Mouse (Mus musculus) kidney, adult 2 months (tissue): ENCODE results near the gene Krt77. TPM values are rescaled to one million over a fixed set of nuclear protein-coding genes. Genes with fewer than 3 reads are reported as not detected.

Experiments
- DNase-seq: peaks from one replicate; pipeline ENCODE4 v3.0.0; 2021
- H3K27ac ChIP-seq: fragments of 200-500 bp; 2 replicates; pipeline ENCODE4 v1.5.1; 2012; ENCODE audit warnings: low read depth, low read length, control low read depth, inconsistent platforms; ENCODE audit not compliant: insufficient read depth
- H3K27me3 ChIP-seq: fragments of 200-500 bp; replicated peaks from 2 replicates; pipeline ENCODE4 v1.6.1; 2012; ENCODE audit warnings: mild to moderate bottlenecking, moderate library complexity, low read length, inconsistent platforms; ENCODE audit not compliant: control insufficient read depth, insufficient read depth
- H3K36me3 ChIP-seq: fragments of 200-500 bp; 2 replicates; pipeline ENCODE4 v1.6.1; 2012; ENCODE audit warnings: mild to moderate bottlenecking, moderate library complexity, low read length, inconsistent platforms; ENCODE audit not compliant: control insufficient read depth, insufficient read depth
- H3K4me1 ChIP-seq: fragments of 200-500 bp; 2 replicates; pipeline ENCODE4 v1.6.1; 2011; ENCODE audit warnings: low read length; ENCODE audit not compliant: control insufficient read depth, insufficient read depth
- H3K4me3 ChIP-seq: fragments of 200-500 bp; 2 replicates; pipeline ENCODE4 v1.5.1; 2011; ENCODE audit warnings: mild to moderate bottlenecking, low read depth, low read length, control low read depth; ENCODE audit not compliant: insufficient read depth
- CTCF ChIP-seq: fragments of 200-500 bp; conservative IDR thresholded peaks from 2 replicates; pipeline ENCODE4 v1.5.1; 2011; ENCODE audit warnings: low read depth, mild to moderate bottlenecking, control low read depth, low read length, moderate library complexity, mixed read lengths; ENCODE audit not compliant: insufficient read depth, insufficient read length
- POLR2A ChIP-seq: fragments of 200-500 bp; IDR thresholded peaks from one replicate; pipeline ENCODE4 v1.6.1; 2011; ENCODE audit warnings: low read depth, low read length, control low read depth
- WGBS: fragments of 180-500 bp; shearing (Covaris S2); methylation state at CpG from one replicate; pipeline ENCODE4 v1.1.7; 2018; 5-methylcytosine and 5-hydroxymethylcytosine counted together
- polyA plus RNA-seq: library from polyadenylated mRNA; depleted of rRNA; stranded (reverse); fragments of >200 nt; gene quantifications from 2 replicates; pipeline ENCODE4 v1.2.3, GENCODE M21; 2012; rRNA removed

Krt77 gene
- polyA plus RNA-seq, 1 experiment: not detected

- no peaks in the 10 kb centered on the region; the same call in none of the 2 replicates for H3K27me3 ChIP-seq
- DNase-seq: no peak
- TF ChIP-seq CTCF (no peak), POLR2A (no peak)
- no peak overlapping the region for H3K4me3 ChIP-seq
- no peaks in the 10 kb centered on the region for H3K36me3 ChIP-seq
- 26% methylated on average over 6 of the region's 6 CpGs for WGBS
- H3K4me1 ChIP-seq: no peaks in the 10 kb centered on the region
- H3K27ac ChIP-seq: no peak overlapping the region
These were observed 36.4 kb downstream of the Krt77 start for GRCm38 (mm10) chr15:101833131-101833530.

GRCm38 (mm10) chr15:101829441-101829840 is 40.1 kb downstream of the Krt77 start:
- Histone ChIP-seq H3K27me3 (no peaks in the 10 kb centered on the region), H3K27ac (no peak overlapping the region), H3K4me1 (no peaks in the 10 kb centered on the region), H3K36me3 (no peaks in the 10 kb centered on the region), H3K4me3 (no peak overlapping the region)
- no peak for DNase-seq
- WGBS: 80% methylated on average over 5 of the region's 5 CpGs
- TF ChIP-seq POLR2A: no peak
- TF ChIP-seq CTCF: no peak

- no peak for DNase-seq
- H3K27ac ChIP-seq: no peak overlapping the region
- no peaks in the 10 kb centered on the region; the same call in 1 of the 2 replicates for H3K27me3 ChIP-seq
- H3K36me3 ChIP-seq: no peaks in the 10 kb centered on the region
- WGBS: 28% methylated on average over 3 of the region's 3 CpGs
- H3K4me3 ChIP-seq: no peak overlapping the region
- no peak for TF ChIP-seq POLR2A
- TF ChIP-seq CTCF: no peak
- no peaks in the 10 kb centered on the region for H3K4me1 ChIP-seq
These were observed 47.7 kb downstream of the Krt77 start for GRCm38 (mm10) chr15:101821786-101822185.

GRCm38 (mm10) chr15:101817875-101818274 is 51.6 kb downstream of the Krt77 start, which contains the start of gene Krt2:
TSS of gene Krt2 (minus strand) at chr15:101818169.
- no peaks in the 10 kb centered on the region for H3K36me3 ChIP-seq
- H3K4me1 ChIP-seq: no peaks in the 10 kb centered on the region
- no peak within 1 kb of the TSS for H3K27ac ChIP-seq
- TF ChIP-seq POLR2A: no peak
- TF ChIP-seq CTCF: no peak
- H3K27me3 ChIP-seq: no peaks in the 10 kb centered on the region; the same call in 1 of the 2 replicates
- 80% methylated on average over 16 of the region's 16 CpGs for WGBS
- no peak for DNase-seq
- H3K4me3 ChIP-seq: no peak within 1 kb of the TSS

Other genes starting within 250 kb of the Krt77 start
- gene Gm5414, start 241.5 kb downstream of the Krt77 start, polyA plus RNA-seq: not detected in 2 replicates
- not detected in 2 replicates for gene Gm5478, start 222.3 kb downstream of the Krt77 start, polyA plus RNA-seq
- gene Krt6b, start 189.4 kb downstream of the Krt77 start, polyA plus RNA-seq: not detected in 2 replicates
- gene Krt6a, start 175.4 kb downstream of the Krt77 start, polyA plus RNA-seq: not detected in 2 replicates
- gene Krt5, start 156.8 kb downstream of the Krt77 start, polyA plus RNA-seq: 2.6 and 4.6 TPM in 2 replicates
- not detected in 2 replicates for gene Krt71, start 126.6 kb downstream of the Krt77 start, polyA plus RNA-seq
- not detected in 2 replicates for gene Krt72, start 83.2 kb downstream of the Krt77 start, polyA plus RNA-seq
- gene Krt73, start 67.4 kb downstream of the Krt77 start, polyA plus RNA-seq: not detected in 2 replicates
- gene Krt2, start 51.5 kb downstream of the Krt77 start, polyA plus RNA-seq: not detected in 2 replicates
- 0.05 and 0.11 TPM in 2 replicates for gene Krt1, start 18.9 kb downstream of the Krt77 start, polyA plus RNA-seq
- not detected in 2 replicates for gene Krt76, start 23.2 kb upstream of the Krt77 start, polyA plus RNA-seq
- 0.18 TPM in 1 of 2 replicates, not detected in the other for gene Krt4, start 55.0 kb upstream of the Krt77 start, polyA plus RNA-seq
- gene Krt79, start 70.6 kb upstream of the Krt77 start, polyA plus RNA-seq: 0.33 and 0.37 TPM in 2 replicates
- gene Krt78, start 84.6 kb upstream of the Krt77 start, polyA plus RNA-seq: 0.02 TPM in 1 of 2 replicates, not detected in the other
- gene Krt8, start 134.8 kb upstream of the Krt77 start, polyA plus RNA-seq: 82.8 and 88.0 TPM in 2 replicates
- gene Krt18, start 158.5 kb upstream of the Krt77 start, polyA plus RNA-seq: 20.7 and 25.0 TPM in 2 replicates
- gene Eif4b, start 204.1 kb upstream of the Krt77 start, polyA plus RNA-seq: 92.1 and 124 TPM in 2 replicates
- gene Tns2, start 230.7 kb upstream of the Krt77 start, polyA plus RNA-seq: 124 and 143 TPM in 2 replicates